Mouse (Mus musculus): ENCODE measurements around the gene 4933417A18Rik. TPM values are rescaled to one million over a fixed set of nuclear protein-coding genes. Genes with fewer than 3 reads are reported as not detected.
"Not testable (repeated sequence)": the region's sequence is repeated elsewhere in the genome, so short reads cannot be mapped to it uniquely, and the experiment has no call there.

4933417A18Rik gene
- total and polyA plus RNA-seq, 2 experiments from 2014 or later, result not detected

DNA sequence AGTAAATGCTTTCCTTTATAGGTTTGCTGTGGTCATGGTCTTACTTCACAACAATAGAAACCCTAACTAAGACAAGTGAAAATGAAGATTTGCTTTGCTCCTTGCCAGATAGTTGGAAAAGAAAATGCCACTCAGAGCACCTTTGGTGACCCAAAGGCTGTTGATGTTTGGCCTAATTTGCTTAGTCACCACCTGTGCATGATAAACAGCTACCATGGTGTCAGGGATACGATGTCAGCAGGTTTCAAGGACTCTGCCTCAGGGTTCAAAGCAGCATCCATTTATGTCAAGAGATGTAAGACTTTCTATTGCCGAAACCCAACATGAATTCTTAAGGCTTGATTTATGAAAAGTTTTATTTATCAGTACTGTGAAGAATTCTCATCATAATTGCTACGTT, 53.2 kb downstream of the 4933417A18Rik start:
- H3K4me1 ChIP-seq (ENCODE audit: control insufficient read depth, insufficient read depth), result no peaks in the 10 kb centered on the region
- ATAC-seq (ENCODE audit: insufficient read depth, low read depth), result no peak
- WGBS, result 92% methylated on average over 3 of the region's 3 CpGs

DNA sequence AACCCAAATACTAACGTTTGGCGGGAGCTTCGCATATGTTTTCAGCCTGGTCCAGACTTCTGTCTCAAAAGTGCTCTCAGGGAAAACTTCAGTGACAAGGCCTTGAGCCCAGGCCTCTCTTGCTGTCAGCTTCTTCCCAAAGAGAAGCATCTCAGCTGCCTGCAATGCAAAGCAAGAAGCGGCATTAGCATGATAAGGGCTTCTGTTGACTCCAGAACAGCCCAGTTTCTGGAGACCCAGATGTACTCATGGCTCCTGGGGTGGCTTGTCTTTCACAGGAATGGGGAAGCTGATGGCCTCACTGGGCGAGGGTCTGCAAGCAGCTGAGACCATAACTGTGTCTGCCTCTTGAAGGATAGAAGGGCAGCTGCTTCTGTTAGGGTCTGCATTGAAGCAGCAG, 54.4 kb downstream of the 4933417A18Rik start:
- not testable (repeated sequence) for H3K27ac ChIP-seq (ENCODE audit: low read depth); H3K4me2 ChIP-seq (ENCODE audit: low read depth, low read length); DNase-seq (ENCODE audit: low spot score); H3K4me1 ChIP-seq (ENCODE audit: control insufficient read depth, insufficient read depth); H3K9me3 ChIP-seq (replicated peaks; ENCODE audit: control insufficient read depth, low read length); H3K9ac ChIP-seq (replicated peaks; ENCODE audit: low read depth, low read length); ATAC-seq (ENCODE audit: insufficient read depth, low read depth); H3K4me3 ChIP-seq (ENCODE audit: low read depth, low read length); H3K27me3 ChIP-seq (ENCODE audit: control insufficient read depth, insufficient read depth, low read length)
- WGBS, result 73% methylated on average over 5 of the region's 5 CpGs
- H3K36me3 ChIP-seq (replicated peaks; ENCODE audit: control insufficient read depth, insufficient read depth, low read length), result peaks cover 65% of the 10 kb centered on the region

More for the DNA sequence above, 53.2 kb downstream of the 4933417A18Rik start:
- DNase-seq (ENCODE audit: low spot score), result no peak
- no peaks in the 10 kb centered on the region for H3K9me3 ChIP-seq (replicated peaks; ENCODE audit: control insufficient read depth, low read length)
- H3K27ac ChIP-seq (ENCODE audit: low read depth), result no peak overlapping the region
- H3K36me3 ChIP-seq (replicated peaks; ENCODE audit: control insufficient read depth, insufficient read depth, low read length), result peaks cover 62% of the 10 kb centered on the region
- H3K27me3 ChIP-seq (ENCODE audit: control insufficient read depth, insufficient read depth, low read length), result no peaks in the 10 kb centered on the region
- no peak overlapping the region for H3K4me2 ChIP-seq (ENCODE audit: low read depth, low read length)
- H3K9ac ChIP-seq (replicated peaks; ENCODE audit: low read depth, low read length), result no peak overlapping the region
- TF ChIP-seq EP300 (IDR thresholded peaks at IDR 0.05; ENCODE audit: low read depth) (no peak), CTCF (IDR thresholded peaks at IDR 0.05; ENCODE audit: low read depth) (no peak)
- no peak overlapping the region for H3K4me3 ChIP-seq (ENCODE audit: low read depth, low read length)

- not testable (repeated sequence) for ATAC-seq (ENCODE audit: insufficient read depth, low read depth); H3K4me1 ChIP-seq (ENCODE audit: control insufficient read depth, insufficient read depth); H3K27me3 ChIP-seq (ENCODE audit: control insufficient read depth, insufficient read depth, low read length); H3K27ac ChIP-seq (ENCODE audit: low read depth); H3K9ac ChIP-seq (replicated peaks; ENCODE audit: low read depth, low read length); H3K4me2 ChIP-seq (ENCODE audit: low read depth, low read length); H3K4me3 ChIP-seq (ENCODE audit: low read depth, low read length); DNase-seq (ENCODE audit: low spot score); H3K9me3 ChIP-seq (replicated peaks; ENCODE audit: control insufficient read depth, low read length)
- WGBS, result 96% methylated on average over 1 of the region's 1 CpGs
- H3K36me3 ChIP-seq (replicated peaks; ENCODE audit: control insufficient read depth, insufficient read depth, low read length), result peaks cover 86% of the 10 kb centered on the region
These were observed 59.3 kb downstream of the 4933417A18Rik start for GRCm38 (mm10) chr13:34983479-34983878.

DNA sequence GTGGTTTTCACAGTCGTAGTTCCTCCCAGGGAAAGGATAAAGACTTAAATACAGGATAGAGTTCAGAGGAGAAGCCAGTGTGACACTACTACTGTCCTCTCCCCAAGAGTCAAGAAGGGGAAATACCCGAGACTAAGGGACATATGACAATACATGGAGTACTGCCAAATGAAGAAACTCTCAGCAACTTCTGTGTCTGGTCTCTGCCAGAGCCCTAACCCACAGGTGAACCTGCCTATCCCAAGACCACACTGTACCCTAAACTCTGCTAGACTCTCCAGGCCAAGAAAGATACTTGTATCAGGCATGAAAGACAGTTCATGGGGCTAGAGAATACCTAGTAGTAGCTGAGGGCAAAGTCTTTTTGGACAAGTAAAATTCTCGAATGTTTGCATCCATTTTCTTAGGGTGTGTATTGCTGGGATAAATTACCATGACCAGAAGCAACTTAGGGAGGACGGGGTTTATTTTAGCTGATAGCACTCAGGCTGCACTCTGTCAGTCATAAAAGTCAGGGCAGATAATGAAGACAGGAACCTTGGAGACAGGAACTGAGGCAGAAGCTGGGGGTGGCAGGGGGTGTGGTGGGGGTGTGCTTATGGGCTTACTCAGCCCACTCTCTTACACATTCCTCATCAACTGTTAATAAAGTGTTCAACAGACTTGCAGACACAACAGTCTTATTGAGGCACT, 67.5 kb downstream of the 4933417A18Rik start:
- H3K4me3 ChIP-seq (ENCODE audit: low read depth, low read length), result no peak overlapping the region
- ATAC-seq (ENCODE audit: insufficient read depth, low read depth), result no peak
- no peak overlapping the region for H3K4me2 ChIP-seq (ENCODE audit: low read depth, low read length)
- H3K9me3 ChIP-seq (replicated peaks; ENCODE audit: control insufficient read depth, low read length), result no peaks in the 10 kb centered on the region
- DNase-seq (ENCODE audit: low spot score), result no peak
- peaks cover 33% of the 10 kb centered on the region for H3K36me3 ChIP-seq (replicated peaks; ENCODE audit: control insufficient read depth, insufficient read depth, low read length)
- no peak for TF ChIP-seq EP300 (IDR thresholded peaks at IDR 0.05; ENCODE audit: low read depth)
- TF ChIP-seq CTCF (IDR thresholded peaks at IDR 0.05; ENCODE audit: low read depth), result no peak
- no peak overlapping the region for H3K9ac ChIP-seq (replicated peaks; ENCODE audit: low read depth, low read length)
- no peaks in the 10 kb centered on the region for H3K27me3 ChIP-seq (ENCODE audit: control insufficient read depth, insufficient read depth, low read length)
- peaks cover 18% of the 10 kb centered on the region for H3K4me1 ChIP-seq (ENCODE audit: control insufficient read depth, insufficient read depth)
- WGBS, result 54% methylated on average over 4 of the region's 4 CpGs
- H3K27ac ChIP-seq (ENCODE audit: low read depth), result no peak overlapping the region

DNA sequence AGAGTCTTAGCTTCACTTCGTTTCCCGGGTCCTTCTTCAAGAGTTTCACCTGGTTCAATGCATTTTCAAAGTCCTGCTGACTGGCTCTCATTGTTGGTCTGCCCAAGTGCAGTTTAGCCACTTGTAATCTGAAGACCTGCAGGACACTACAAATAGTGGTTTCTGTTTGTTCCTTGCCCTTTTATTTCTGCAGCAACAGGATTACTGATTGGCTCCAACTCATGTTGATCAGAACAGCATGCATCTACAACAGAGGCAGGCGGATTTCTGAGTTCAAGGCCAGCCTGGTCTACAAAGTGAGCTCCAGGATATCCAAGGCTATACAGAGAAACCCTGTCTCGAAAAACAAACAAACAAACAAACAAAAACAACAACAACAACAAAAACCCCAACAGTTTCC, 68.9 kb downstream of the 4933417A18Rik start:
- Histone ChIP-seq H3K27ac (ENCODE audit: low read depth) (peak overlapping the region; percentile 97), H3K4me2 (ENCODE audit: low read depth, low read length) (peak overlapping the region; percentile 72), H3K36me3 (replicated peaks; ENCODE audit: control insufficient read depth, insufficient read depth, low read length) (peaks cover 20% of the 10 kb centered on the region), H3K9ac (replicated peaks; ENCODE audit: low read depth, low read length) (peak overlapping the region; percentile 93; the same call in 1 of the 2 replicates), H3K9me3 (replicated peaks; ENCODE audit: control insufficient read depth, low read length) (no peaks in the 10 kb centered on the region), H3K27me3 (ENCODE audit: control insufficient read depth, insufficient read depth, low read length) (no peaks in the 10 kb centered on the region), H3K4me3 (ENCODE audit: low read depth, low read length) (peak overlapping the region; percentile 76), H3K4me1 (ENCODE audit: control insufficient read depth, insufficient read depth) (peaks cover 18% of the 10 kb centered on the region)
- DNase-seq (ENCODE audit: low spot score), result no peak
- 76% methylated on average over 4 of the region's 4 CpGs for whole genome bisulfite sequencing
- ATAC-seq (ENCODE audit: insufficient read depth, low read depth), result no peak
- no peak for TF ChIP-seq CTCF (IDR thresholded peaks at IDR 0.05; ENCODE audit: low read depth)
- TF ChIP-seq EP300 (IDR thresholded peaks at IDR 0.05; ENCODE audit: low read depth), result no peak

DNA sequence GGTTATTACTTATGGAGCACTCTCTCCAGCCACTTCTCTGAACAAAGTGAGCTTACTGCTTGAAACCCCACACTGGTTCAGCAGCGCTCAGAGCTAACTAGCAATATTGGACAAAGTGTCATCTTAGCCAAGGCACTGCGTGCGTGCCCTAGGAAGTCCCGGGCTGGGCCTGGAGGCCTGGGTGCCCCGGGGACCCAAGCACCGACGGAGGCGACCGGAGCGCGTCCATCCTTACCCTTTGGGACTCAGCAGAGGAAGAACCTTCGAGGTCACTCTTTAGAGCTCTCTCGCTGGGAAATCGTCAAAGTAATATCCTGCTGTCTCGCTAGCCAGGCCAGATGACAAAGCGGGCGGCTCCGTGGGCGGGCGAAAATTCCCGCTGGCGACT, 69.4 kb downstream of the 4933417A18Rik start:
- Histone ChIP-seq H3K4me3 (ENCODE audit: low read depth, low read length) (peak overlapping the region; percentile 76), H3K9ac (replicated peaks; ENCODE audit: low read depth, low read length) (peak overlapping the region; percentile 93), H3K4me2 (ENCODE audit: low read depth, low read length) (peak overlapping the region; percentile 72), H3K36me3 (replicated peaks; ENCODE audit: control insufficient read depth, insufficient read depth, low read length) (peaks cover 15% of the 10 kb centered on the region), H3K27me3 (ENCODE audit: control insufficient read depth, insufficient read depth, low read length) (no peaks in the 10 kb centered on the region), H3K27ac (ENCODE audit: low read depth) (peak overlapping the region; percentile 97), H3K9me3 (replicated peaks; ENCODE audit: control insufficient read depth, low read length) (no peaks in the 10 kb centered on the region; the same call in 1 of the 2 replicates), H3K4me1 (ENCODE audit: control insufficient read depth, insufficient read depth) (peaks cover 18% of the 10 kb centered on the region)
- WGBS, result under 1% methylated on average over 22 of the region's 22 CpGs
- ATAC-seq (ENCODE audit: insufficient read depth, low read depth), result peak; percentile 39
- 0 out of 2 replicates have a peak, but pooled peaks have one; percentile 10 for TF ChIP-seq EP300 (IDR thresholded peaks at IDR 0.05; ENCODE audit: low read depth)
- TF ChIP-seq CTCF (IDR thresholded peaks at IDR 0.05; ENCODE audit: low read depth), result no peak
- no peak for DNase-seq (ENCODE audit: low spot score)

Measured in heart, postnatal 0 days (tissue).